Mouse (Mus musculus): ENCODE measurements around the gene Sycn. TPM values are rescaled to one million over a fixed set of nuclear protein-coding genes. Genes with fewer than 3 reads are reported as not detected.

Gene Sycn
- polyA plus RNA-seq, 1 experiment from 2014 or later, result not detected

DNA sequence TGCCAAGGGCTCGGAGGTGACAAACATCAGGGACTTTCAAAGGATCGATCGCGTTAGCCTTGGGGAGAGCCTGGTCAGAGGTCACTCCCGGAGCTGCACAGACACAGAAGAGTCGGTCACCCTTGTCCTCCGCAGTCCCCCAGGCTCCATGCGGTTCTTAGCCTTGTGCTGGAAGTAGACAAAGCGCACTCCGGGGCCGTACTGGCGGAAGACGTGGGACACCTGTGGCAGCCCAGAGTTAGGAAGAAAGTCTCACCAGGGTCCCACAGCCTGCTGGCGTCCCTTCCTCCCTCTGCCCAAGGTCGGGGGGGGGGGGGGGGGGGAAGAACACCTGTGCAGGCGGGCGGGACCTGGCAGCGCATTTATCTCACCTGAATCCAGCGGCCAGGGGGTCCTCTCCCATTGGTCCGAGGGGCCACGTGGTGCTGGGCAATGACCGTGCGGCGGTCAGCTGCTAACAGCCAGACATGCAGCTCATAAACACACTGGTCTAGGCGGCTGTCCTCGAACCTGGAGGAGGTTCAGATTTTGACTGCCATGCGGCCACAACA lies 3.4 kb downstream of the Sycn start:
- Histone ChIP-seq H3K27me3 (peaks cover 58% of the 10 kb centered on the region), H3K9ac (no peak overlapping the region), H3K4me2 (peak overlapping the region; percentile 46), H3K9me3 (replicated peaks) (no peaks in the 10 kb centered on the region), H3K36me3 (ENCODE audit: poor library complexity, severe bottlenecking) (no peaks in the 10 kb centered on the region), H3K27ac (no peak overlapping the region), H3K4me1 (peaks cover 19% of the 10 kb centered on the region), H3K4me3 (peak overlapping the region; percentile 13; the same call in 1 of the 2 replicates)
- WGBS, result 3% methylated on average over 22 of the region's 27 CpGs
- ATAC-seq, result no peak

DNA sequence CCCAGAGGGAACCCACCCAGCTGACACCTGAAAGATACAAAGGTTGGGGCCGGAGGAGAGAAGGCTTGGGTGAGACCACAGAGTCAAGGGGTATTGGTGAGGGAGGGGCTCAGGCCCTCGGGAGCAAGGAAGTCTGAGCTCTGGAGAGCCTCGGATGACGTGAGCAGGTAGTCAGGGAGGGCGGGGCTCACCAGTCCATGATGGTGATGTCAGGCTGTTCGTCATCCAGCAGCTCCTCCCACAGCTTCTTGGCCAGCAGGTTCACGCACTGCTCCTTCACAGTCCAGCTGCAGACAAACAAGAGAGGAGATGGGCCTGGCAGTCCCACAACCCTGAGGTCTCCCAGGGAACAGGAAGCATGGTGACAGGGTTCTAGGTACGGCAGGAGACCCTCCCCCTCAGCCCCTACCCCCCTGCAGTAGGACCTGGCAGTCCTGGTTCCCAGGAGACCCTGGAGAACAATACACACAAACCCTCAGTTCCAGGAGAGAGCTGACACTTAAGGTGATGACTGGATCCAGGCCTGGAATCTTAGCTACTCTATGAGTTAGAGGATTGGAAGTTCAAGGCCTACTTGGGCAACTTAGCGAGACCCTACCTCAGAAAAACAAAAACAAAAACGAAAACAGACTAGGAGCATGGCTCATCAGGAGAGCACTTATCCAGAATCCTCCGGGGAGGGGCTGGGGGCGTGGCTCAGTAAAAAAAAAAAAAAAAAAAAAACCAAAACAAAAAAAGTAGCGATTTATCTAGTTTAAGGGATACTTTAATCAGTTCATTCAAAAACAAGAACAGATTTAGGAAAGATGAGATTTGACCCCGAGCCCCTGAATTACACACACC lies 4.6 kb downstream of the Sycn start:
- Histone ChIP-seq H3K9ac (no peak overlapping the region), H3K27ac (no peak overlapping the region), H3K4me1 (peaks cover 19% of the 10 kb centered on the region), H3K4me2 (no peak overlapping the region), H3K9me3 (replicated peaks) (no peaks in the 10 kb centered on the region), H3K36me3 (ENCODE audit: poor library complexity, severe bottlenecking) (no peaks in the 10 kb centered on the region), H3K27me3 (peaks cover 58% of the 10 kb centered on the region), H3K4me3 (no peak overlapping the region)
- 24% methylated on average over 14 of the region's 14 CpGs for WGBS
- ATAC-seq, result no peak

DNA sequence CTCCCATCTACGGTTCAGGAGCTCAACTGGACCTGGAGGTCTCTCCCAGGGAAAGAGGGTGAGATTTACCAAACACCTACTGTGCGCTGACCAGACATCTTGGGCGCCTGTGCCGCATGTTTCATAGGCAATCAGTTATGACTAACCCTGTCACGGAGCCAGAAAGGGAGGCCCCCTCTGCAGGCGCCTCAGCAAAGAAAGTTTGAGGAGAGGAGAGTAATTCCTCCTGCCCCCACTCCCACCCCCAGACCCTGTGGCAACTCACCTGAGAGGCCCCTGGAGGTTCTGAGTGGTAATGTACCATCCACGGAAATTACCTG lies 5.2 kb downstream of the Sycn start:
- Histone ChIP-seq H3K4me1 (peaks cover 19% of the 10 kb centered on the region), H3K4me3 (no peak overlapping the region), H3K27ac (no peak overlapping the region), H3K9ac (no peak overlapping the region), H3K4me2 (no peak overlapping the region), H3K36me3 (ENCODE audit: poor library complexity, severe bottlenecking) (no peaks in the 10 kb centered on the region), H3K9me3 (replicated peaks) (no peaks in the 10 kb centered on the region), H3K27me3 (peaks cover 58% of the 10 kb centered on the region)
- no peak for ATAC-seq
- WGBS, result 51% methylated on average over 7 of the region's 7 CpGs

DNA sequence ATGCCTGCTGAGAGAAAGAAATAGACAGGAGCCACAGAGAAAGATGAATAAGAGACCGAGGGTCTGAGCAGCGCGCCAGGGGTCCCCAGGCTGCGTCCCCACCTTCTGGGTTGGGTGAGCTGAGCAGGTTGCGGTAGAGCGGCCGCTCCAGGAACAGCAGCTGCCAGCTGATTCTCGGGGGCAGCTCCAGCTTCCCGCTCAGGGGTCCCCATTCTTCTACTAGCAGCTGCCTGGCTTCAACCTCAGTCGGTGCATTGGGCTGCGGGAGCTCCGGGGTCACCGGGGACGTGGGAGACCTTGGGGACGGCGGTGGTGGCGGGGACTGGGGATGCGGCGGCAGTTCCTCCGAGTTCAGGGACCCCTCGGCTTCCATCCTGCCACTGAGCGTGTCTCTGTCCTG lies 6.0 kb downstream of the Sycn start:
- H3K27me3 ChIP-seq, result peaks cover 58% of the 10 kb centered on the region
- 3% methylated on average over 22 of the region's 22 CpGs for WGBS
- H3K9ac ChIP-seq, result peak overlapping the region; percentile 38
- no peak for ATAC-seq
- H3K4me2 ChIP-seq, result peak overlapping the region; percentile 58
- H3K9me3 ChIP-seq (replicated peaks), result no peaks in the 10 kb centered on the region
- H3K36me3 ChIP-seq (ENCODE audit: poor library complexity, severe bottlenecking), result no peaks in the 10 kb centered on the region
- H3K27ac ChIP-seq, result no peak overlapping the region
- peaks cover 19% of the 10 kb centered on the region for H3K4me1 ChIP-seq
- peak overlapping the region; percentile 30 for H3K4me3 ChIP-seq

DNA sequence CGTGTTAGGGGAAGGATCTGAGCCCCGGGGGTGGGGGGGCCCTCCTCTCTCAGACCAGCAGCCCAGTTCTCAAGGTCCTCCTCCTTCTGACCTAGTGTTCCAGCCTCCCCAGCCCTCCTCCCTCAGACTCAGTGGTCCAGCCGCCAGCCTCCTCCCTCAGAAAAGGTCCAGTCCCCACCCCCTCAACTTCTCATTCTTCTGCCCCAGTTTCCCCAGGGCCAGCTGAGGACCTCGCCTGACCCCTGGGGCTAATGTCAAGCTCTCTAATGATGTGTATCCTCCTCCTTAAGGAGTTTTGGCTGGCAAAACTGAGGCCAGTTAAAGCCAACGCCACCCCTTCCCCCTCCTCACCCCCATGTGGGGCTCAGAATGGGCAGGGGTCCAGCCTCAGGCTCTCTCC lies 6.5 kb downstream of the Sycn start, which contains the start of gene Nccrp1:
Gene Nccrp1, minus strand, starts transcription at position 101 of the 400 bp plus-strand sequence.
- Histone ChIP-seq H3K9ac (peak within 1 kb of the TSS; percentile 38), H3K9me3 (replicated peaks) (no peaks in the 10 kb centered on the region), H3K4me2 (peak within 1 kb of the TSS; percentile 58), H3K4me1 (peaks cover 19% of the 10 kb centered on the region), H3K27ac (no peak within 1 kb of the TSS), H3K27me3 (peaks cover 58% of the 10 kb centered on the region), H3K4me3 (peak within 1 kb of the TSS; percentile 30), H3K36me3 (ENCODE audit: poor library complexity, severe bottlenecking) (no peaks in the 10 kb centered on the region)
- no peak for ATAC-seq
- WGBS, result 13% methylated on average over 3 of the region's 5 CpGs

DNA sequence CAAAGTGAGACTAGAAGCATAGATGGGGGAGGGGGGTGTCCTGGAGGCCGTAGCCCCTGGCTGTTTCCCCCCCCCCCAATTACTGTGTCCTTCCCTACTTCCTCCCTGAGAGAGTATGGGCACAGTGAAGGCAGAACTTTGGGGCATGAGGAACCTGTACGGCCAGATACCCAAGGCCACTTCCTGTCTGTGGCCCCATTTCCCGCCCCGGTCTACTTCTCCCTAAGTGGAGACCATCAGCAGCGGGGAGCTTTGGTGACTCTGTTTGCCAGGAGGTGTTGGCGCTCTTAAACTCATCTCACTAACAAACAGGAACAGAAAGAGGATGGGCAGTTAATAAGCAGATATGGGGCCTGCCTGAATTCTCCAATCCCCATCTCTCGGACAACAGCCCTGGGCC lies 6.9 kb downstream of the Sycn start:
- H3K27me3 ChIP-seq, result peaks cover 58% of the 10 kb centered on the region
- no peak overlapping the region for H3K27ac ChIP-seq
- H3K36me3 ChIP-seq (ENCODE audit: poor library complexity, severe bottlenecking), result no peaks in the 10 kb centered on the region
- no peaks in the 10 kb centered on the region for H3K9me3 ChIP-seq (replicated peaks)
- no peak overlapping the region for H3K4me3 ChIP-seq
- WGBS, result 70% methylated on average over 7 of the region's 7 CpGs
- no peak for ATAC-seq
- H3K4me1 ChIP-seq, result peaks cover 19% of the 10 kb centered on the region
- no peak overlapping the region for H3K9ac ChIP-seq
- no peak overlapping the region for H3K4me2 ChIP-seq

DNA sequence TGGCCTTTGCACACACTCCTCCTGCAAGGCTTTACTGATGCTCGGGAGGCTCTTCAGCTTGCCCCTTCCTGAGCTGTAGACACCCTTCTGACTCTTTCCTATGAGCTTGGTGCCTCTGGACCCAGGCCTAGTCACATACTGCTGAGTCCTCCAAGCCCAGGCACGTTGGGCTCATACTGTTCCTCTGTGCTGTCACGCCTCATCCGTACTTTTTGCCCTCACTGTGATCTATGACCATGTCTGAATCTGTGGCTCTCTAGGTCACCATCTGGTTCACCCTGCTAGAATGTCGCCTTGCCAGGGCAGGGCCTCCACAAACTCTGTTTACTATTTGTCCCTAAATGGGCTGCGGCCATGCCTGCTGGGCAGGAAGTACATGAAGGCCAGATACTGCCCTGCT lies 12.4 kb downstream of the Sycn start:
- H3K9me3 ChIP-seq (replicated peaks), result 0 out of 2 replicates have a peak, but pooled peaks cover 3% of the 10 kb centered on the region
- no peaks in the 10 kb centered on the region for H3K4me1 ChIP-seq
- H3K9ac ChIP-seq, result no peak overlapping the region
- no peak overlapping the region for H3K4me2 ChIP-seq
- no peaks in the 10 kb centered on the region for H3K36me3 ChIP-seq (ENCODE audit: poor library complexity, severe bottlenecking)
- WGBS, result 95% methylated on average over 6 of the region's 6 CpGs
- H3K4me3 ChIP-seq, result no peak overlapping the region
- peaks cover 6% of the 10 kb centered on the region; the same call in 1 of the 2 replicates for H3K27me3 ChIP-seq
- no peak overlapping the region for H3K27ac ChIP-seq
- ATAC-seq, result no peak

DNA sequence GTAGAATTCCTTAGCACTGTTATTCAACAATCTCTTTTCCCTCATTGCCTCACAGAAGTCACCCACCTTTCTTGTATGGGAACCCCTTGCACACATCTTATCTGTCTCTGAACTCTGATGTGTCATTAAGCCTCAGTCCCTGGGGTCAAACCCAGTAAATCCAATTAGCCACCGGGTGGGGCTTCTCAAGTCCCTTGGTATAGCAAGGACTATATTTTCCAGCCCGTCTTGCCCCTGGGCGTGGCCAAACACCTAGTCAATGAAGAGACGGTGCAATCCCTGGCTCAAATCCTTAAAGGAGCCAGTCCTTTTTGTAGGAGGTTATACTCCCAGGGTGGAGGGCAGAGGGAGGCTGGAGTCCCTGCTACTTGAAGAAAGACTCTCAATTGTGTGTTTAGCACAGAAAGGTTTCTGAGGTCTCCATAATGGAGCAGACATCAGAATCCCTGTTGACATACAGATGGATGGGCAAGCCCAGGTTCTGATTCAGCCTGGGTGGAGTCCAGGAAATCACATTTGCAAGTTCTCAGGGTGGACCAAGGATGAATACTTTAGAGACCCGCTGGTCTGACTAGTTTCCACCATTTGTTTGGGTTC lies 15.4 kb downstream of the Sycn start:
- H3K27ac ChIP-seq, result no peak overlapping the region
- no peaks in the 10 kb centered on the region for H3K4me1 ChIP-seq
- H3K36me3 ChIP-seq (ENCODE audit: poor library complexity, severe bottlenecking), result peaks cover 26% of the 10 kb centered on the region
- H3K4me3 ChIP-seq, result no peak overlapping the region
- no peaks in the 10 kb centered on the region for H3K27me3 ChIP-seq
- 0 out of 2 replicates have a peak, but pooled peaks cover 3% of the 10 kb centered on the region for H3K9me3 ChIP-seq (replicated peaks)
- H3K9ac ChIP-seq, result no peak overlapping the region
- ATAC-seq, result no peak
- no peak overlapping the region for H3K4me2 ChIP-seq
- 7% methylated on average over 5 of the region's 5 CpGs for WGBS

DNA sequence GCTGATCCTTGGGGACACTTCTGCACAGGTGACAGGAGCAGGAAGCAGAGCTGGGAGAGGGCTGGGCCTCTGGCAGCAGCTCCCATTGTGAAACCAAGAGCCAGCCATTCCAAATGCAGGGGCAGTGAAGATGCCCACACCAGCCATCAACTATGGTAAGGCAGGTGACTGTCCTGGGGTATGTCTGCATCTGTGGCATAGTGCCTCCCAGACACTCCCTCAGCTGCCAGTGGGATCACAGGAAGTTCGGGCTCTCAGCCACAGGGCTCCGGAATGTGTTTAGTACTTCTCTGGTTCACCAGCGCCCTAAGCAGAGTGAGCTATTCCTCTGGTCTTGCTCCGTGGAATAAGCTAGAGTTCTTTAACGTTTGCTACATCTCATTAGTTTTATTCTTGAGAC lies 16.4 kb downstream of the Sycn start:
- Histone ChIP-seq H3K36me3 (ENCODE audit: poor library complexity, severe bottlenecking) (peaks cover 32% of the 10 kb centered on the region), H3K4me2 (no peak overlapping the region), H3K27me3 (no peaks in the 10 kb centered on the region), H3K9me3 (replicated peaks) (0 out of 2 replicates have a peak, but pooled peaks cover 3% of the 10 kb centered on the region), H3K9ac (no peak overlapping the region), H3K4me1 (no peaks in the 10 kb centered on the region), H3K27ac (no peak overlapping the region), H3K4me3 (no peak overlapping the region)
- WGBS, result 76% methylated on average over 5 of the region's 5 CpGs
- ATAC-seq, result no peak

DNA sequence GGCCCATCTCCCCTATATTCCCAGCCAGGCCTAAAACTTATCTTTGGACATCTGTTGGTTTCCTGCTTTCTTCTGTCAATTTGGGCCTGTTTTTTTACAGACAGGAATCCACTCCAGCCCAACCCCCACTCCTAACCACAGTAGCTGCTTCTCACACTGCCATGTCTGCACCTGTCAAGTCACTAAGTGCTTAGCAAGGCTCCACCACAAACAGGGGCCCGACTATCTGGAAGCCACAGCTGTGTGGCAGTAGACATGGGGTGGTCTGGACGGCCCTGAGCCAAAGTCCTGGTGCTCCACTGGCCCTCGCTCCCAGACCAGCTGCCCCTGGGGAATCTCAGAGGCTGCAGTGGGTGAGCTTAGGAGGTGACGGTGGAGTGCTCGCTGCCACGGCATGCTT lies 17.0 kb downstream of the Sycn start:
- no peak overlapping the region for H3K4me2 ChIP-seq
- no peak overlapping the region for H3K4me3 ChIP-seq
- H3K9me3 ChIP-seq (replicated peaks), result 0 out of 2 replicates have a peak, but pooled peaks cover 3% of the 10 kb centered on the region
- H3K36me3 ChIP-seq (ENCODE audit: poor library complexity, severe bottlenecking), result peaks cover 39% of the 10 kb centered on the region
- no peak overlapping the region for H3K27ac ChIP-seq
- no peaks in the 10 kb centered on the region for H3K4me1 ChIP-seq
- ATAC-seq, result no peak
- 94% methylated on average over 6 of the region's 6 CpGs for WGBS
- no peak overlapping the region for H3K9ac ChIP-seq
- no peaks in the 10 kb centered on the region for H3K27me3 ChIP-seq

DNA sequence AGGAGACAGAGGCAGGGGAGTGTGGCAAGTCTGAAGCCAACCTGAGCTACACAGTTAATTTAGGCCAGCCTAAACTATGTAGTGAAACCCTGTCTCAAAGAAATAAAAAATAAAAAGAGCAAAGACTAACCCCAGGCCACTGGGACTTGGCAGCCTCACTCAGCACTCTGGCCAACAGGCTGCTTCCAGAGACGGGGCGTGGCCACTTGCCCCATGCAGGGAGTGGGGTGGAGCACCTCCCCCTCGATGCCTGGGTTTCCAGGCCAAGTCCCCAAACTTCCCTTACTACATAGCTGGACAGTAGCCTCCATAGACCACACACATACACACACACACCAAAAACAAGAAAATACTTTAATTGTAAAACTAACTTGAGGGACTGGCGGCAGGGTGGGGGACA lies 17.8 kb downstream of the Sycn start:
- Histone ChIP-seq H3K4me2 (no peak overlapping the region), H3K9me3 (replicated peaks) (no peaks in the 10 kb centered on the region), H3K27me3 (no peaks in the 10 kb centered on the region), H3K4me3 (no peak overlapping the region), H3K36me3 (ENCODE audit: poor library complexity, severe bottlenecking) (peaks cover 47% of the 10 kb centered on the region), H3K4me1 (no peaks in the 10 kb centered on the region), H3K9ac (no peak overlapping the region), H3K27ac (no peak overlapping the region)
- WGBS, result 71% methylated on average over 4 of the region's 4 CpGs
- no peak for ATAC-seq

DNA sequence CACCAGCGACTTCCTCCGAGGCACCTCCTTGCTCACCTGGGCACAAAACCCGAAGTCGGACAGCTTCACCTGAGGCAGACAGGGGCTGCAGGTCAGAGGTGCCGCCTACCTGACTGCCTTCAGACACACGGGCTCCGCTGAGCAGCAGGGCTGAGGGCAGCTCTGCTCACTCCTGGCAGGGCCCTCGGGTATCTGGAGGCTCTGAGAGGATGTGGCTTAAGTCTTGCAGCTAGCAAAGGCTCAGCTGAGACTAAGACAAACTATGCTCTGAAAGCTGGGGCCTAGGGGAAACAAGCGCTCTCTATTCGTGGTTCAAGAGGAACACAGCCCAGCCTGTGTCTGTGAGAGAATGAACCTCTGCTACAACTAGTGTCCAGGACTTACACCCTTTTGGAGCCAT lies 20.2 kb downstream of the Sycn start:
- H3K36me3 ChIP-seq (ENCODE audit: poor library complexity, severe bottlenecking), result peaks cover 70% of the 10 kb centered on the region
- H3K4me1 ChIP-seq, result no peaks in the 10 kb centered on the region

More for the DNA sequence above, 20.2 kb downstream of the Sycn start:
- ATAC-seq, result no peak
- Histone ChIP-seq H3K9ac (no peak overlapping the region), H3K4me3 (no peak overlapping the region), H3K9me3 (replicated peaks) (no peaks in the 10 kb centered on the region), H3K27ac (no peak overlapping the region; the same call in 1 of the 2 replicates), H3K4me2 (no peak overlapping the region), H3K27me3 (no peaks in the 10 kb centered on the region)
- WGBS, result 95% methylated on average over 10 of the region's 10 CpGs
